Mouse (Mus musculus) limb, embryonic 10.5 days (tissue): Measurements from ENCODE around the gene Cnot6. TPM values are rescaled to one million over a fixed set of nuclear protein-coding genes. Genes with fewer than 3 reads are reported as not detected.

Experiments
- DNase-seq: peaks from one replicate; pipeline ENCODE4 v3.0.0-alpha.2; 2017; ENCODE audit warnings: low spot score
- H3K27ac ChIP-seq: fragments of 300-500 bp; sonication (generic); 2 replicates; pipeline ENCODE4 v1.5.1; 2016; ENCODE audit warnings: mild to moderate bottlenecking
- H3K27me3 ChIP-seq: fragments of 300-500 bp; sonication (generic); 2 replicates; pipeline ENCODE4 v1.6.1; 2016; ENCODE audit warnings: low read depth, mild to moderate bottlenecking; ENCODE audit not compliant: poor library complexity, severe bottlenecking
- H3K36me3 ChIP-seq: fragments of 300-500 bp; sonication (generic); 2 replicates; pipeline ENCODE4 v1.6.1; 2016; ENCODE audit warnings: mild to moderate bottlenecking, moderate library complexity
- H3K4me1 ChIP-seq: fragments of 300-500 bp; sonication (generic); 2 replicates; pipeline ENCODE4 v1.6.1; 2016
- H3K4me3 ChIP-seq: fragments of 300-500 bp; sonication (generic); 2 replicates; pipeline ENCODE4 v1.5.1; 2016; ENCODE audit warnings: mild to moderate bottlenecking, moderate library complexity
- H3K9me3 ChIP-seq: fragments of 300-500 bp; sonication (generic); replicated peaks from 2 replicates; pipeline ENCODE4 v1.6.1; 2016; ENCODE audit warnings: mild to moderate bottlenecking
- whole genome bisulfite sequencing: fragments of 180-500 bp; shearing (Covaris S2); methylation state at CpG from one replicate; pipeline ENCODE4 v1.1.7; 2016; 5-methylcytosine and 5-hydroxymethylcytosine counted together
- polyA plus RNA-seq: library from polyadenylated mRNA; unstranded; fragments of >200 nt; fragmentation: Nextera tagmentation; extraction: Ambion mirVana; gene quantifications from 2 replicates; pipeline ENCODE4 v1.2.1, GENCODE M21; 2016

Gene Cnot6
- polyA plus RNA-seq: 59.1 and 63.4 TPM in 2 replicates

DNA sequence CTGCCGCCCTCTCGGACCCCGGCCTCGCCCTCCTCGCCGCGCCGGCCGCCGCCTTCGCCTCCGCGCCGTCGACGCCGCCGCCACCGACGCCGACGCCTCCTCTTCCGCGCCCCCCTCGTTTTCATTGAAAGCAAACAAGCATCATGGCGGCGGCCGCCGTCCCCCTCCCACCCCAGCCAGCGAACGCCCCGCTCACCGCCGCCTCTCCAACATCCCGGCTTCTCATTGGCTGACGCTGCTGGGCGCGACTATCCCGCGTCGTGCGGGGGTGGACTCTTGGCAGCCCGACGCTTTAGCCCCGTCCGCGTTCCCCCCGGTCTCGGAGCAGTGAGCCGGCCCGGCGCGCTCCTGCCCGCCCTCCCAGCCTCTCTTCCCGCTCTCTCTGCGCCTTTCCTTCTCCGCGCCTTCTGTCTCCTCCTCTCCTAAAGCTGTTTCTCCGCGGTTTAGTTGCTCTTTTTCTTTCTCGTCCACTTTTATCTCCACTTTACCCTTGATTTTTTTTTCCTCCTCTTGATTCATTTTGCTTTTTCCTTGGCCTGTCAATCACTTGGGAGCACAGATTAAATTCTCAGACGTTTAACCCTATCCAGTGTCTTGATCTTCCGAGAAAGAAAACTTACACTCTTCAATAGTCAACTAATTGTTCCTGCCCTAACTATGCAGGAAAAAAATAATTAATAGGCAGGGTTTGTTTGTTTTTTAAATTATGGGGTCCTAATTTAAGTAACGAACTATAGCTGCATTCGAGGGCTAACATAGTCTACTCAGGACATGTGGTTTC is at the start of gene Cnot6:
Gene Cnot6, minus strand, starts transcription at position 169 of the 781 bp plus-strand sequence.
- under 1% methylated on average over 65 of the region's 65 CpGs for WGBS
- Histone ChIP-seq H3K36me3 (peaks cover 29% of the 10 kb centered on the region), H3K9me3 (no peaks in the 10 kb centered on the region), H3K27ac (peak within 1 kb of the TSS; percentile 99), H3K4me3 (peak within 1 kb of the TSS; percentile 83), H3K4me1 (peaks cover 22% of the 10 kb centered on the region), H3K27me3 (no peaks in the 10 kb centered on the region)
- peak; percentile 100 for DNase-seq

- no peak for DNase-seq
- Histone ChIP-seq H3K36me3 (no peaks in the 10 kb centered on the region), H3K4me1 (peaks cover 24% of the 10 kb centered on the region), H3K27me3 (no peaks in the 10 kb centered on the region), H3K9me3 (no peaks in the 10 kb centered on the region), H3K4me3 (no peak overlapping the region), H3K27ac (no peak overlapping the region)
- WGBS: 90% methylated on average over 5 of the region's 5 CpGs
Observed at GRCm38 (mm10) chr11:49761130-49761529, 48.6 kb upstream of the Cnot6 start.

DNA sequence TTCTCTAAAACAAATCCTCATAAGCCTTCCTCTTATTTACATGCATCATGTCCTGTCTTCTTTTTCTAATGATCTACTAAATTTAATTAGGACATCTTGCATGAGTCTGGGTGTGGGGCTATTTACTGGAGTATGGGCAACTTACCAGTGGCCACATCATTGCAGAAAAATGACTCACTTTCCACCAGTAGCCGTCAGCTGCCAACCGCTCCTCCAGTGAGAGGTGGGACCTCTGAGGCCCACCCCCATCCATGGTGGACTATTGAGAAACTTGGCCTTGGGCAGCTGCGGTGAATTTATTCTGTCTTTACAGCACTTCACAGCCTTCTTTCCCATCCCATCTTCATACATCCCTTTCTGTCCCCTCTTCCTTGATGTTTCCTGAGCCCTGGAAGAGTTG is 45.6 kb upstream of the Cnot6 start:
- Histone ChIP-seq H3K27ac (no peak overlapping the region), H3K9me3 (no peaks in the 10 kb centered on the region), H3K27me3 (no peaks in the 10 kb centered on the region), H3K4me1 (peaks cover 16% of the 10 kb centered on the region), H3K36me3 (no peaks in the 10 kb centered on the region), H3K4me3 (no peak overlapping the region)
- DNase-seq: no peak
- 92% methylated on average over 3 of the region's 3 CpGs for WGBS

- Histone ChIP-seq H3K27me3 (no peaks in the 10 kb centered on the region), H3K4me3 (no peak overlapping the region), H3K4me1 (peaks cover 12% of the 10 kb centered on the region), H3K27ac (peak overlapping the region; percentile 71), H3K9me3 (no peaks in the 10 kb centered on the region), H3K36me3 (no peaks in the 10 kb centered on the region)
- DNase-seq: no peak
- 58% methylated on average over 12 of the region's 12 CpGs for WGBS
Observed at GRCm38 (mm10) chr11:49754958-49755665, 42.6 kb upstream of the Cnot6 start.

GRCm38 (mm10) chr11:49746756-49747155 is 34.2 kb upstream of the Cnot6 start:
- WGBS: 98% methylated on average over 1 of the region's 1 CpGs
- Histone ChIP-seq H3K4me3 (no peak overlapping the region), H3K27me3 (no peaks in the 10 kb centered on the region), H3K36me3 (no peaks in the 10 kb centered on the region), H3K27ac (no peak overlapping the region), H3K9me3 (no peaks in the 10 kb centered on the region), H3K4me1 (no peaks in the 10 kb centered on the region)
- DNase-seq: no peak

- H3K4me3 ChIP-seq: no peak overlapping the region
- 88% methylated on average over 3 of the region's 3 CpGs for WGBS
Observed at GRCm38 (mm10) chr11:49745839-49746238, 33.3 kb upstream of the Cnot6 start.

DNA sequence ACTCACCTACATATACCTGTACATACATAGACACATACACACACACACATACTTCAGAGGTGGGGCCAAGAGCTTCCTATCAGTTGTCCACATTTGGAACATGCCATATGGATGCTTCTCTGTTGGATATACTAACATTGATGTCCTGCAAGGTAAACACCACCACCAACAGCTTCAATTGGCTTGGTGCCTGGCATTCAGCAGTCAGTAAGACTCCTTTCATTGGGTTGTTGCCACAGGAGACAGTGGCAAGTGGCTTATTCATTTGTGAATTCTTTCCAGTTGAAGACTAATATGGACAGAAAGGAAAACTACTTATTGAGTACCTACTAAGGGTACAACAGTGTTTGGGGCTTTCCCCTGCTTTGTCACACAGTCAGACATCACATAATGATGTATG is 32.5 kb upstream of the Cnot6 start:
- Histone ChIP-seq H3K27me3 (no peaks in the 10 kb centered on the region), H3K27ac (no peak overlapping the region), H3K9me3 (no peaks in the 10 kb centered on the region), H3K4me1 (no peaks in the 10 kb centered on the region), H3K4me3 (no peak overlapping the region), H3K36me3 (no peaks in the 10 kb centered on the region)
- DNase-seq: no peak

More at GRCm38 (mm10) chr11:49745839-49746238, 33.3 kb upstream of the Cnot6 start:
- DNase-seq: no peak
- no peaks in the 10 kb centered on the region for H3K36me3 ChIP-seq
- no peak overlapping the region for H3K27ac ChIP-seq
- H3K9me3 ChIP-seq: no peaks in the 10 kb centered on the region
- no peaks in the 10 kb centered on the region for H3K4me1 ChIP-seq
- H3K27me3 ChIP-seq: no peaks in the 10 kb centered on the region

- H3K9me3 ChIP-seq: no peaks in the 10 kb centered on the region
- no peaks in the 10 kb centered on the region for H3K4me1 ChIP-seq
- H3K27ac ChIP-seq: no peak overlapping the region
- no peak for DNase-seq
- 94% methylated on average over 7 of the region's 7 CpGs for WGBS
- no peaks in the 10 kb centered on the region for H3K36me3 ChIP-seq
- no peaks in the 10 kb centered on the region for H3K27me3 ChIP-seq
- no peak overlapping the region for H3K4me3 ChIP-seq
Observed at GRCm38 (mm10) chr11:49743634-49744033, 31.1 kb upstream of the Cnot6 start.

GRCm38 (mm10) chr11:49742248-49742647 is 29.7 kb upstream of the Cnot6 start:
- no peaks in the 10 kb centered on the region for H3K9me3 ChIP-seq
- H3K4me1 ChIP-seq: no peaks in the 10 kb centered on the region
- no peak overlapping the region for H3K27ac ChIP-seq
- H3K27me3 ChIP-seq: no peaks in the 10 kb centered on the region
- 85% methylated on average over 8 of the region's 8 CpGs for WGBS
- H3K36me3 ChIP-seq: no peaks in the 10 kb centered on the region
- no peak for DNase-seq
- no peak overlapping the region for H3K4me3 ChIP-seq

DNA sequence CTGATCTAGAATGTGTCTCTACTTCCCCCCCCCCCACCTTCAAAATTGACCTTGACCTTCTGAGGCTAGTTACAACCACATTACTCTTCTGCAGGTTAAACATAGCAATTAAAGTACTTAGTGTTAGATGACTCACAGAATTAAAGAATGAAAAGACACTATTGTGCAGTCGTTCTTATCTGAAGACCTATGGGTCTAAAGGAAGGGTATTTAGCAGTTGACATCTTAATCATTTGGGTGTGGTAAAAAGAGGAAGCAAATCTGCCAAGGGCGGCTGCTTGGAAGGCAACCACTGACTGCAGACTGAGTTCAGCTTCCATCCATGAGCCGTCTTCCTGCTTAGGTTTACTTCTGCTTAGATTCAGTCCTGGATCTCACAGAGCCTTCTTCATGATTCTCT is 27.3 kb upstream of the Cnot6 start:
- Histone ChIP-seq H3K27ac (no peak overlapping the region), H3K27me3 (no peaks in the 10 kb centered on the region), H3K36me3 (no peaks in the 10 kb centered on the region), H3K4me1 (no peaks in the 10 kb centered on the region), H3K4me3 (no peak overlapping the region), H3K9me3 (no peaks in the 10 kb centered on the region)
- no peak for DNase-seq
- 84% methylated on average over 3 of the region's 3 CpGs for WGBS

- H3K9me3 ChIP-seq: no peaks in the 10 kb centered on the region
- no peak overlapping the region for H3K27ac ChIP-seq
- H3K27me3 ChIP-seq: no peaks in the 10 kb centered on the region
- 85% methylated on average over 11 of the region's 11 CpGs for WGBS
- H3K4me3 ChIP-seq: no peak overlapping the region
- H3K36me3 ChIP-seq: no peaks in the 10 kb centered on the region
- DNase-seq: no peak
- no peaks in the 10 kb centered on the region for H3K4me1 ChIP-seq
Observed at GRCm38 (mm10) chr11:49738659-49739406, 26.3 kb upstream of the Cnot6 start.

GRCm38 (mm10) chr11:49737625-49738024 is 25.1 kb upstream of the Cnot6 start:
- WGBS: 68% methylated on average over 1 of the region's 1 CpGs

GRCm38 (mm10) chr11:49734771-49735170 is 22.2 kb upstream of the Cnot6 start:
- Histone ChIP-seq H3K4me3 (no peak overlapping the region), H3K36me3 (no peaks in the 10 kb centered on the region), H3K27me3 (no peaks in the 10 kb centered on the region), H3K9me3 (no peaks in the 10 kb centered on the region), H3K4me1 (no peaks in the 10 kb centered on the region), H3K27ac (no peak overlapping the region)
- WGBS: 81% methylated on average over 11 of the region's 11 CpGs
- no peak for DNase-seq

More at GRCm38 (mm10) chr11:49737625-49738024, 25.1 kb upstream of the Cnot6 start:
- DNase-seq: no peak
- H3K36me3 ChIP-seq: no peaks in the 10 kb centered on the region
- H3K4me1 ChIP-seq: no peaks in the 10 kb centered on the region
- H3K27me3 ChIP-seq: no peaks in the 10 kb centered on the region
- no peak overlapping the region for H3K27ac ChIP-seq
- H3K4me3 ChIP-seq: no peak overlapping the region
- no peaks in the 10 kb centered on the region for H3K9me3 ChIP-seq
